Mouse (Mus musculus): Measurements from ENCODE around the gene Macrod2.

Macrod2 gene

GRCm38 (mm10) chr2:142404321-142404720 lies 2009.2 kb downstream of the Macrod2 start:
- DNase-seq = no peak

DNA sequence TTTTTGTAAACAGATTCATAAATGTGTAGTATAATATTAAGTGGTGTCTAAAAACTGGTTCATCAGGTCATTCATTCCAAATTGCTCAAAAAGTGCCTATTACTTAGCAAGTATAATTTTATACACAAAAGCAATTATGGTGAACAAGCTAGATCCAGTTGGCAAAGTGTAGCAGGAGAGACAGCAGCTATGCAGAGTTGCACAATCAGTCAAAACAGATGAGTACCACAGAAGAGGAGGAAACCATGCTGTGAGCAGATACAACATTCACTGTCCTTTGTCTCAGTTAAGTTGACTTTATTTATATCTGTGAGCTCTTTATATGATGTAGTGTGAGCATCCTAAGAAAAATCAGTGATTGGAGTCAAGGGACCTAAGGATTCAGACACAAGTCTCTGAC lies 2012.2 kb downstream of the Macrod2 start:
- no peak for DNase-seq

DNA sequence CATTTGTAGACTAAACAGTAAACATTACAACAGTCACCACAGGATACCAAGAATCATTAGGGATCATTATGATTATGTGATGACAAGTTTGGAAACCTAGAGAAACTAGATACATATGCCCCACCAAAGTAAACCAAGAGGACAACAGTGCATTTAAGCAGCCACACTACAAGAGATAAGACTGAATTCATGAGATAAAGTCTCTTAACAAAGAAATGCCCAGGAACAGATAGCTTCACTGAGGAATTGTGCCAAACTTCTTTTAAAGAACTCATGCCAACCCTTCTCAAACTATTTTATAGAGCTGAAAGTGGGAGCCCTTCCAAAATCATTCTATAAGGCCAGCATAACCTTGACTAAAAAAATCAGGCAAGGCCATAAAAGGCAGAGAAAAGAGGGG lies 2015.0 kb downstream of the Macrod2 start:
- DNase-seq = no peak

DNA sequence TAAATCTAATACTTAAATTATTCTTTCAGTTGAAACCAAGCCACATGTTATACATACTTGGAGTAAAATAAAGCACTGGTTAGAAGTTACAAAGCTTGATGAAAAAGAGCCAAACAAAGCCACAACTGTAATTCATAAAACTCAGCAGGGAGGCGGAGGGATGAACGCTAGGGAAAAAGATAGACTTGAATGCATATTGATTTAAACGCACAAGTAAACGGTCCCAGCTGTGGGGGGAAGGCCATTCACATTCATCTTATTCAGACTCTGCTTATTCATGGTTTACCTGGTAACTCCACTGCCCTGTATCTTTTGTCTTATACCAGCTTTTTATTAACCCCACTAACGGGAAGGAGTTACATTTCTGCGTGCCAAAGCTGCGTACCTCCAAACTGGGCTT lies 2038.0 kb downstream of the Macrod2 start:
- DNase-seq = no peak

DNA sequence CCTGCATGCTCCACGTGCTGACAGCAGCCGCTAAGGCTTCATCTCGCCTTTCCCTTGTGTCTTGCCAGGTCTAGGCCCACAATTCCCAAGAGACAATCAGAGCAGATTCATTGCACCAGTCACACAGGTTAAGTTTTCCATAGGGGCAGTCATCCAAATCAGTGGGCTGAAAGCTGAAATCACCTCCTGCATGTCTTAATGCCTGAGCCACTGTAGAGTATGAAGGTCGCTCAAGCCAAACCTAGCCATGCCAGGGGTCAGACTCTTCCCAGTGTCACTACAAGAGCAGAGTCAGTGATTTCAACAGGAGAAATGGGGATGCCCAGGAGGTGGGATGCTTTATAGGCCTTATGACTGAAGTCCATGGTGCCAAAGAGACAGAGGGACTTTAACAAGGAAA lies 2039.6 kb downstream of the Macrod2 start:
- no peak for DNase-seq

GRCm38 (mm10) chr2:142437606-142438461 lies 2042.7 kb downstream of the Macrod2 start:
- peak; percentile 9 to 49 for DNase-seq

Data from lung, postnatal 4 days (tissue).